Mouse (Mus musculus) MEL (cell line): ENCODE data around the gene Adamts2. TPM values are rescaled to one million over a fixed set of nuclear protein-coding genes. Genes with fewer than 3 reads are reported as not detected.

Source experiments
- DNase-seq: peaks from one replicate; pipeline ENCODE4 v3.0.0; 2011; ENCODE audit warnings: low read depth, low spot score
- H3K27ac ChIP-seq: 2 replicates; pipeline ENCODE4 v1.5.1; 2012; ENCODE audit warnings: low read depth, mild to moderate bottlenecking, control low read depth, low read length, moderate library complexity; ENCODE audit not compliant: control insufficient read depth
- H3K27me3 ChIP-seq, 2 experiments: fragments of 150-350 bp in 1 of 2; sonication (generic) in 1 of 2; 2 replicates each; pipeline ENCODE4 v1.6.1; 2012; ENCODE audit warnings: low read length in 2 of 2, mild to moderate bottlenecking in 2 of 2, improper control_type of control experiment in 1 of 2, moderate library complexity in 1 of 2; ENCODE audit not compliant: insufficient read depth in 2 of 2, control insufficient read depth in 1 of 2
- H3K36me3 ChIP-seq, 2 experiments: 2 replicates each; pipeline ENCODE4 v1.6.1; 2012 to 2014; ENCODE audit warnings: low read length in 2 of 2, improper control_type of control experiment in 1 of 2, inconsistent platforms in 1 of 2, mild to moderate bottlenecking in 1 of 2; ENCODE audit not compliant: insufficient read depth in 2 of 2, control insufficient read depth in 1 of 2
- H3K4me1 ChIP-seq, 2 experiments: fragments of 150-350 bp in 1 of 2; sonication (generic) in 1 of 2; 2 replicates each; pipeline ENCODE4 v1.6.1; 2012; ENCODE audit warnings: low read length in 2 of 2, improper control_type of control experiment in 1 of 2, mild to moderate bottlenecking in 1 of 2; ENCODE audit not compliant: insufficient read depth in 2 of 2, control insufficient read depth in 1 of 2
- H3K4me3 ChIP-seq, 2 experiments: fragments of 150-350 bp in 1 of 2; sonication (generic) in 1 of 2; 2 replicates each; pipeline ENCODE4 v1.5.1; 2012; ENCODE audit warnings: low read depth in 2 of 2, low read length in 2 of 2, mild to moderate bottlenecking in 2 of 2, moderate library complexity in 2 of 2, control low read depth in 1 of 2, improper control_type of control experiment in 1 of 2; ENCODE audit not compliant: control insufficient read depth in 1 of 2, insufficient read depth in 1 of 2
- H3K79me2 ChIP-seq: 2 replicates; pipeline ENCODE4 v1.6.1; 2012; ENCODE audit warnings: mild to moderate bottlenecking, low read length, moderate library complexity; ENCODE audit not compliant: control insufficient read depth, poor library complexity, insufficient read depth
- H3K9ac ChIP-seq: 2 replicates; pipeline ENCODE4 v1.6.1; 2012; ENCODE audit warnings: low read depth, mild to moderate bottlenecking, control low read depth, low read length, moderate library complexity; ENCODE audit not compliant: control insufficient read depth, poor library complexity, severe bottlenecking
- H3K9me3 ChIP-seq: fragments of 150-350 bp; sonication (generic); replicated peaks from 2 replicates; pipeline ENCODE4 v1.6.1; 2012; ENCODE audit warnings: mild to moderate bottlenecking, low read length, improper control_type of control experiment, moderate library complexity; ENCODE audit not compliant: insufficient read depth
- CHD2 ChIP-seq: IDR thresholded peaks from 2 replicates; pipeline ENCODE4 v1.6.1; 2011; ENCODE audit warnings: low read length, improper control_type of control experiment
- CTCF ChIP-seq, 3 experiments: IDR thresholded peaks in 2 of 3; conservative IDR thresholded peaks in 1 of 3; 2 replicates each; pipeline ENCODE4 v1.5.1; 2011 to 2012; ENCODE audit warnings: low read length in 3 of 3, low read depth in 2 of 3, mild to moderate bottlenecking in 2 of 3, improper control_type of control experiment in 1 of 3, inconsistent platforms in 1 of 3, mixed read lengths in 1 of 3, moderate library complexity in 1 of 3; ENCODE audit not compliant: control insufficient read depth in 1 of 3, insufficient read depth in 1 of 3, poor library complexity in 1 of 3, severe bottlenecking in 1 of 3
- EP300 ChIP-seq, 2 experiments: IDR thresholded peaks; 2 replicates each; pipeline ENCODE4 v1.6.1; 2011; ENCODE audit warnings: improper control_type of control experiment in 2 of 2, low read length in 2 of 2, low read depth in 1 of 2, mild to moderate bottlenecking in 1 of 2
- ETS1 ChIP-seq: IDR thresholded peaks from 2 replicates; pipeline ENCODE4 v1.6.1; 2012; ENCODE audit warnings: low read depth, mild to moderate bottlenecking, inconsistent platforms, low read length, improper control_type of control experiment, moderate library complexity
- GATA1 ChIP-seq: IDR thresholded peaks from 2 replicates; pipeline ENCODE4 v1.6.1; 2011; ENCODE audit warnings: low read depth, low read length, improper control_type of control experiment
- JUND ChIP-seq: IDR thresholded peaks from 2 replicates; pipeline ENCODE4 v1.6.1; 2011; ENCODE audit warnings: low read depth, mild to moderate bottlenecking, improper control_type of control experiment, low read length
- MAFK ChIP-seq: IDR thresholded peaks from 2 replicates; pipeline ENCODE4 v1.6.1; 2011; ENCODE audit warnings: low read depth, mild to moderate bottlenecking, low read length, improper control_type of control experiment, borderline replicate concordance
- MAZ ChIP-seq: IDR thresholded peaks from 2 replicates; pipeline ENCODE4 v1.6.1; 2012; ENCODE audit warnings: low read depth, mild to moderate bottlenecking, inconsistent platforms, low read length, improper control_type of control experiment
- MYB ChIP-seq: IDR thresholded peaks from 2 replicates; pipeline ENCODE4 v1.6.1; 2011; ENCODE audit warnings: mild to moderate bottlenecking, low read depth, low read length, improper control_type of control experiment
- ZC3H11A ChIP-seq: IDR thresholded peaks from 2 replicates; pipeline ENCODE4 v1.6.1; 2012; ENCODE audit warnings: low read depth, mild to moderate bottlenecking, inconsistent platforms, low read length, improper control_type of control experiment
- ZMIZ1 ChIP-seq: IDR thresholded peaks from 2 replicates; pipeline ENCODE4 v1.6.1; 2012; ENCODE audit warnings: low read depth, mild to moderate bottlenecking, inconsistent platforms, low read length, improper control_type of control experiment, moderate library complexity
- polyA plus RNA-seq, 2 experiments: library from polyadenylated mRNA; stranded (reverse) in 1 of 2; unstranded in 1 of 2; fragments of >175 nt in 1 of 2; fragments of >200 nt in 1 of 2; gene quantifications; 2 replicates each; pipeline versions ENCODE4 v1.2.1 to v1.2.4; 2012; ENCODE audit warnings: low replicate concordance in 2 of 2, low read depth in 1 of 2; ENCODE audit not compliant: insufficient read length in 2 of 2, insufficient read depth in 1 of 2, missing spikeins in 1 of 2
- total RNA-seq: library from RNA; depleted of rRNA; stranded (reverse); fragments of 300-350 nt; gene quantifications from 2 replicates; pipeline ENCODE4 v1.2.3, GENCODE M21; 2012

Adamts2 gene
- total and polyA plus RNA-seq, 3 experiments = not detected

- TF ChIP-seq CTCF (IDR thresholded peaks at IDR 0.05 in 2 of 3, conservative IDR thresholded peaks at IDR 0.05 in 1 of 3; ENCODE audit: control insufficient read depth in 1 of 3, insufficient read depth in 1 of 3, low read depth in 2 of 3, low read length in 3 of 3, poor library complexity in 1 of 3, severe bottlenecking in 1 of 3) = no peak
- TF ChIP-seq MAFK = no peak
- TF ChIP-seq MAZ = no peak
- DNase-seq = no peak
- Histone ChIP-seq H3K36me3 (no peaks in the 10 kb centered on the region), H3K9ac (no peak overlapping the region), H3K9me3 (no peaks in the 10 kb centered on the region), H3K27ac (no peak overlapping the region), H3K27me3 (no peaks in the 10 kb centered on the region), H3K79me2 (no peaks in the 10 kb centered on the region), H3K4me1 (no peaks in the 10 kb centered on the region), H3K4me3 (no peak overlapping the region)
Measured at GRCm38 (mm10) chr11:50771006-50771405, 169.1 kb downstream of the Adamts2 start.

DNA sequence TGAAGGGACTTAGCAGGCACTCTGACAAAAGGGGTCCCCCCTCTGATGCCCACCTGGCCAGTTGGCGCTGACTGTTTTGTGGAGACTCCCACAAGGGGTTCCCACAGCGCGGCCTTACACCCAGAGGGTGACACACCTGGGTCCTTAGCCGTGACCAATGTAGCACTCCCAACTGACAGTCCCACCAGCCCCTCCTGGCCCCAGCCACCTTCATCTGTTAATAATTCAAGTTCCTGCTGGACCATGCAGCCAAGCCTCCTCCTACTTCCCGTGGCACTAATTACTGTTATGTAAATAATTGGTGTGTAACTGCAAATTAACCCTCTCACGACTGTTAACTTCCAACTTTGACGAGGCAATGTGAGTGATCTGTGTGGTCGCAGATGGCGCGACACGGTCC is 195.8 kb downstream of the Adamts2 start:
- Histone ChIP-seq H3K27me3 (no peaks in the 10 kb centered on the region), H3K4me3 (no peak overlapping the region), H3K9ac (no peak overlapping the region), H3K27ac (no peak overlapping the region), H3K36me3 (no peaks in the 10 kb centered on the region), H3K9me3 (no peaks in the 10 kb centered on the region), H3K79me2 (no peaks in the 10 kb centered on the region), H3K4me1 (no peaks in the 10 kb centered on the region)
- DNase-seq = no peak
- no peak for TF ChIP-seq ETS1
- no peak for TF ChIP-seq ZC3H11A
- no peak for TF ChIP-seq GATA1
- no peak for TF ChIP-seq EP300 (IDR thresholded peaks at IDR 0.05; ENCODE audit: low read depth in 1 of 2, low read length in 2 of 2)
- TF ChIP-seq MYB = no peak
- no peak for TF ChIP-seq JUND
- TF ChIP-seq ZMIZ1 = no peak
- TF ChIP-seq CTCF (IDR thresholded peaks at IDR 0.05 in 2 of 3, conservative IDR thresholded peaks at IDR 0.05 in 1 of 3; ENCODE audit: control insufficient read depth in 1 of 3, insufficient read depth in 1 of 3, low read depth in 2 of 3, low read length in 3 of 3, poor library complexity in 1 of 3, severe bottlenecking in 1 of 3) = no peak

DNA sequence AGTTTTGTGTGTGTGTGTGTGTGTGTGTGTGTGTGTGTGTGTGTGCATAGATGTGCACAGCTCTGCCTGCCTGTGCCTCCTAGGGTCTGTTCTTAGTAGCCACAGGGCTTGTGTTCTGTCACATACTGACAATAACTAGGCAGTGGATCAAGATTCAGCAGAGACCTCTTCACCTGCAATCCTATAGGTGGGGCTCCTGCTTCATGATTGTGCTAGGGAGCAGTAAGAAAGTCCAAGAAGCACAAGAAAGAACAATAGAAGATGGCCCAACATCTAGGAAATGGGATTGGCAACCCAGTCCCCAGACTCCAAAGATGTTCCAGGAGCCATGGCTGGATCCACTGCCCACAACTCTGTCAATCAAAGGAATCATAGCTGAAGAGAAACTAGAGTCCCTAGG is 197.0 kb downstream of the Adamts2 start:
- Histone ChIP-seq H3K9me3 (no peaks in the 10 kb centered on the region), H3K27ac (no peak overlapping the region), H3K9ac (no peak overlapping the region), H3K36me3 (no peaks in the 10 kb centered on the region), H3K4me1 (no peaks in the 10 kb centered on the region), H3K79me2 (no peaks in the 10 kb centered on the region), H3K27me3 (no peaks in the 10 kb centered on the region), H3K4me3 (no peak overlapping the region)
- DNase-seq = no peak
- TF ChIP-seq CHD2 = no peak
